Mouse (Mus musculus) neural tube, embryonic 10.5 days (tissue): ENCODE data around the gene Lrpprc.

ENCODE experiments used
- DNase-seq: peaks from one replicate; pipeline ENCODE4 v3.0.0-alpha.2; 2017; ENCODE audit warnings: low spot score; ENCODE audit errors: extremely low spot score

The Lrpprc gene

DNA sequence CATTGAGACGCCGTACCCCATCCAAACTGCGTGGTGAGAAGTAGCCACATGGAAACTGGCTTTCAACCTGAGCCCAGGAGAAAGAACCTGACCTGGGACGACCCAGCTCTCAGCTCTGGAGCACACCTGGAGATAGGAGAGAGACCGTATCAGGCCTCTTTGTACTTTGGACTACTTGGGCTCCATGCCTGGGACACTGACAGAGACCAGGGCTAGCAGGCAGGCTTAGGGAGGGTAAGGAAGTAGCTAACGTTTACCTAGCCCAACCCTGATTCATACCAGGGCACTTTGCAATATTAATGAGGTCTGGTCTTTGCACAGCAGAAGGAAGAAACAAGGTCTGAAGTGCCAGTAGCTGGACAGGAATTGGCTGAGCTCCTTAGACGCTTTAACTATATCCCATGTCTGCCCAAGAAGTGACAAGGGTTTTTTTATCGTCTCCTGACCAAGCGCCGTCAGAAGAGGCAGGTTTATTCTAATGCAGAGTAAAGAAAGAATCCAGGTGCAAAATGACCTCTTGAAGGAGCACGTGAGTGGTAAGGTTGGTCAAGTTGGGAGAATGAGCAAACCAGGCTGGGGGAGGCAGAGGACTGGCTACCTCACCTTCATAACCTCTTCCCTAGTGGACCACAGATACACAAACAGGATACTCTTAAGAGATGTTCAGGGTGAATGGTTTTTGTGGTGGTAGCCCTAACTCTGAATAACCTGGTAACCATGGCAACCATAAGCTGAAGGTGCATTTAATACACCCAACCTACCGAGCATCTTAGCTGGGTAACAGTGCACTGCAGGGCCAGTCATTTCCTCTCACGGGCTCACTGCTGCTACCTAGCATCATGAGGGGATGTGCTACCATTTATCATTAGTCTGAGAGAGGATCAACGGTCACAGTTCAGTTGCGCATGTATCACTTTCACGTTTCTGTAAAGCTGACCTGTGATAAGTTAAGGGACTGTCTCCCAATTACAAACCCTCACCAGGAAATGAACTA is 117.9 kb downstream of the Lrpprc start:
- DNase-seq = no peak

DNA sequence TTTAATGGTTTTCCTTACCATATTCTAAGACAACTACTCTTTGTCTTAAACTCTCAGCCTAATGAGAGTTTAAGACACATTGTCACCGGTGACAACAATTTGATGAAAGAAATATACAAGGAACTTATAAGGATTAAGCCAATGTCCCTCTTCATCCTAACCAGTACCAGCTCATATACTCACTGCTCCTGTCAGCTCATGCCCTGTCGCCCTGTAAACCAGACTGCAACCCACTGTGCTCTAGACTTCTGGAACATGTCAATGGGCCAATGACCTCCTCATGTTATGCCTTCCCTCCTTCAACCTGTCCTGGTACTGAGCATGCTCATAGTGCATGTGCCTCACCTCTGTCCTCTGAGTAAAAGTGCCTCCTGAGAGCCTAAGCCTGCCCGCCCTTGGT is 122.7 kb downstream of the Lrpprc start:
- DNase-seq = no peak

GRCm38 (mm10) chr17:84665691-84666090 is 124.9 kb downstream of the Lrpprc start:
- DNase-seq = no peak

GRCm38 (mm10) chr17:84665053-84665452 is 125.5 kb downstream of the Lrpprc start:
- DNase-seq = no peak

DNA sequence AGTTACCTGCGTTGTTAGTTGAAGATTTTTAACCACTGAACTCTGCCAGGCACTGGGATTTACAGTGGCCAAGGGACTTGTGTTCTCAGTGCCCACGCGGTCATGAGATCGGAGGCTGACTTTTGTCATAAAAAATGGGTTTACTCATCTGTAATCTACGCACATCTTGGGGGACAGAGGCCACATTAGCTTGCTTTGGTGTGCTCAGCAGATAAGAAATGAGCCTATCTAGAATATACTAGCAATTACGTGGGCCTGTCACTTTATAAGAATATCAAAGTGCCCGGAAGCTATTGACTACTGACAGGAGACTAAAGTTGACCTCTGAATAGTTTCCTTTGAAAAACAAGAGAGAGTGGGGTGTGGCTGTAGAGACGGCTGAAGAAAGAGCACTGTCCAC is 131.6 kb downstream of the Lrpprc start:
- no peak for DNase-seq

DNA sequence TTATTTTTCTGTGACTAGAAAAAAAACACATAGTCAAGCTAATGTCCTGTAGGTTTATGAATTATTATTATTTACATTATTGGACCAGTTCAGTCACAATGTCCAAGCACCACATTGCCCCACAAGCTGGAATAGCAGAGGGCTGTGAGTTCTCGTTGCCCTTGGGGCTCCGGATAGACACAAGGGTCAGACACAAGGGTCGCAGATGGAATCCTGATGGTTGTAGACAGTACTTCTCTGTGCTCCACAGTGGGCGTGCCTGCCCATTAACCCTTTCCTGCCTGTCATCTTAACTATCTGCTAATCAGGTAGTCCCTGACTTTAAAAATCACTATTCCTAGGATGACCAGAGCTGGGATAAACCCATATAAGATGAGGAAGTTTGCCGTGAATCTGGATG is 132.4 kb downstream of the Lrpprc start:
- DNase-seq = peak; percentile 54

DNA sequence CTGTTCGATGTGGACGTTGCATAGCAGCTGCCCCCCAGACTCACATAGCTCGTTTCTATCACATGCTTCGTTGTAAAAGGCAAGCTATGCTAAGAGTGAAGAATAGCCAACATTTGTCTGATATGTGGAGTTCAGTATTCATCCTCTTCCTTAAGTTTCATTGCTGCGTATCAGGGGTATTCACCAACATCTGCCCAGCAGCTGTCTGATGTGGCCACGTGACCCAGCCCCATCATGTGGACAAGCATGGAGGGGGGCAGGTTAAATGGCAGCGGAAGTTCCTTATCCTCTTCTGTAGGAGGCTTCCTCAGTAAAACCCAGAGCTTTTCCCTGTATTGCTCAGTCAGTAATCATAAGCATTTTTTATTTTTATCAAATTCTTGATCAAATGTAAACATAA is 132.8 kb downstream of the Lrpprc start:
- peak; percentile 57 for DNase-seq

GRCm38 (mm10) chr17:84657422-84657732 is 133.2 kb downstream of the Lrpprc start:
- DNase-seq = no peak

- no peak for DNase-seq
Measured at GRCm38 (mm10) chr17:84656653-84657421, 133.8 kb downstream of the Lrpprc start.

GRCm38 (mm10) chr17:84656205-84656604 is 134.4 kb downstream of the Lrpprc start:
- no peak for DNase-seq
